Mouse (Mus musculus) olfactory bulb, adult 2 months (tissue): ENCODE results near the gene Wdr82.

Experiments
- CTCF ChIP-seq: fragments of 200-500 bp; IDR thresholded peaks from 2 replicates; pipeline ENCODE4 v1.5.1; 2012; ENCODE audit warnings: low read depth, mild to moderate bottlenecking, low read length, moderate library complexity; ENCODE audit not compliant: insufficient read depth
- POLR2A ChIP-seq: fragments of 200-500 bp; IDR thresholded peaks from 2 replicates; pipeline ENCODE4 v1.6.1; 2012; ENCODE audit warnings: mild to moderate bottlenecking, low read depth, low read length, moderate library complexity; ENCODE audit not compliant: insufficient read depth

DNA sequence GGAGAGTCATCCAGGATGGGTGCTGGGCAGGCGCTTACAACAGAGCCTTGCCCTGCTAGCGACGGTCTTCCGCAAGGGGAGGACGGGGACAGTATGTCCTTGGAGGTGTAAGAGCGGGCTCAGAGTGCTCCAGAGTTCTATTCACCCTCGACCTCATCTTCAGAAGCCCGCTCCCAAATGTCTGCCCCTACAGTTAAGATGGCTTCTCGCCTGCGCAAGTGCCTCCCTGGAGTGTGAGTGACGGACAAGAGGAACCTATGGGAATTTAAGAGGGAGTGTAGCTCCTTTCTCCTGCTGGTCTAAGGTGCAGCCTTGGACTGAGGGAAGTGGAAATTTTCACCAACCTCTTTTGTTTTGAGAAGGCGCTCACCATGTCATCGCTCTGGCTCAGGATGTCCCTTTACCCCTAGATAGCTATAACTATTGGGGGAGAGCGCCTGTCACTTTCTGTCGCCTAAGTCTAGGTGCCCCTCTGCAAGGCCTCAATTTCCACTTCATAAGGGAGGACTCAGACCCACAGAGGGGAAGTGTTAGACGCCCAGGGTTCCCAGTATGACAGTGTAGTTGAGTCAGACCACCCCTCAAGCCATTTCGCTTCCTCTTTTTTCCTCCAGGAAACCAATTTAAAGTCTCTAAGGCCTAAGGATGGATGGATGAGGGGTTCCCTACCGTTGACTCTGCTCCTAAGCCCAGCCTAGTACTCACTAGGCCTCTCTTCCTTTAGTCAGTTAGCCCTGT is 29.0 kb downstream of the Wdr82 start, which contains the start of gene Ppm1m:
- TF ChIP-seq POLR2A (no peak), CTCF (no peak)
